Mouse (Mus musculus): ENCODE results near the gene St14. TPM values are rescaled to one million over a fixed set of nuclear protein-coding genes. Genes with fewer than 3 reads are reported as not detected.
"Not testable (repeated sequence)": the region's sequence is repeated elsewhere in the genome, so short reads cannot be mapped to it uniquely, and the experiment has no call there.

Gene St14
- total RNA-seq (2021) = under 1 TPM; 0.67 to 0.93 TPM
- long read RNA-seq, experiment 1, partial matches to known transcripts = 0 of 3 reads
- long read RNA-seq, experiment 1, other reads (novel, unspliced or antisense) = 1 of 3 reads
- long read RNA-seq, experiment 2, partial matches to known transcripts = 1 of 1 reads
- long read RNA-seq, experiment 2, other reads (novel, unspliced or antisense) = 0 of 1 reads

DNA sequence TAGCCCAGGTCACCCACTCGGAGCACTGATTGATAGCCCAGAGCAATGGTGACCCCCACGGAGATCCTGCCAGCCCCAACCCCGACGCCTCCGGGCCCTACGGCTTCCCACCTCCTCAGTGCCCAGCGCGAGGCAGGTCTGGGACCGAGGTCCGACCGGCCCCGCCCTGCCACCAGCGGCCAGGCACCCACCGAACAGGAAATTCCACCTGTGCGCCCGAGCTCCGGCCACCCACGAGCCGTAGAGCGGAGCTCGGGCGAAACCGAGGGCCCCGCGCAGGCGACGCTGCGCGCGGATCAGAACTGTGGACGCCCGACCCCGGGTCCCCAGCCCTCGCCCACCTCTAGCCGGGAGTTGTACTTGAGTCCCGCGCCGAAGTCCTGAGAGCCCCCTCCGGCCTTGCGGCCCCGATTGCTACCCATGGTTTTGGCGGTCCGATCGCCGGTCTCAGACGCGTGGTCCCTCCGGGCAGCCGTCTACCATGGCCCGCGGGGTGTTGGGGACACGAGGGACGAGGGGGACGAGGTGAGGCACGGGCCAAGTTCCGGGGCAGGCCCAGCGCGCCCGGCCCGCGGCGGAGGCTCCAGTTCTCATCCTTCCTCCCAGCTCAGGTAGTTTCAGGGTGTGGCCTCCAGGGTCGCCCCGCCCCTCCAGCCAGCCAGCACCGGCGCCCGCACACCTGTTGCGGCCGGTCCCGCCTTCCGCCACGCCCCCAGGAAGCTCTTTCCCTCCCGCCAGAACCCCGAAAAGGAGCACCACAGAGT, at the start of gene St14:
Gene St14, minus strand, starts transcription at position 649 of the 764 bp plus-strand sequence.
- DNase-seq (ENCODE audit: low spot score in 2 of 2) = no peak

DNA sequence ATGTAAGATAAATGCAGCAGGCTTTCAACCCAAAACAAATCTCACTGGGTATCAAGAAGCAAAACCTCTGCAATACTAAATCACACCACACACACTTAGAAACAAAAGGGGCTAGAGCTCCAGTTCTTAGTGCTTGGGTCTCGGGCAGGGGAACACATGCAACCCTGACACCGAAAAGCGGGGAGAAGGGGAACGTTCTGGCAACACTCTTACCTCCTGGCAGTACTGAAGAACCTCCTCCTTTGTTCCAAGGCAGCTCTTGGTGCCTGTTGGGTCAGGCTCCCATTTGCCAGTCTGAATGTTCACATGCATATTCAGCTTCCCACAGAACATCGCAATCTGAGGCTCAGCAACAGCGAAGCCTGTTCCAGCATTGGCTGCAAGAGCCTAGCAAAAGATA, 46.0 kb upstream of the St14 start:
- DNase-seq (ENCODE audit: low spot score in 2 of 2) = peak; percentile 16 to 20

GRCm38 (mm10) chr9:31176379-31177130, 44.9 kb upstream of the St14 start:
- peak; percentile 75 to 78 for DNase-seq (ENCODE audit: low spot score in 2 of 2)

DNA sequence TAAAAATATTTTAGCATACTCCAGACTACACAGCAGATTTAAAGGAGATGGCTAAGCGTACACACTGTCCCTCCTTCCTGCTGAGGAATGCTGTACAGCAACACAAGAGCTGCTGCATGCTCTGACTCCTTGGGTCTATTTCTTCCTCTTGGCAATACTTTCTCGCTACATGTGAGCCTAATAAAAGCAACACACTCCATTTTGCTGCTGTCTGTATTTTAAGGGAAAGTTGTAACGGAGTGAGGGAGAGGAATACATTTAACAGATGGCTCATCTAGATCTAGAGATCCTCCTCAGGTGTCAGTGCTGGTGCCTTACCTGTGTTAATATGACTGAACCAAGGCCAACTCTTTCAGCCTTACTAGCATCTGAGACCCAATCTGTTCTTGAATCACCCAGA, 44.3 kb upstream of the St14 start:
- no peak for DNase-seq (ENCODE audit: low spot score in 2 of 2)

DNA sequence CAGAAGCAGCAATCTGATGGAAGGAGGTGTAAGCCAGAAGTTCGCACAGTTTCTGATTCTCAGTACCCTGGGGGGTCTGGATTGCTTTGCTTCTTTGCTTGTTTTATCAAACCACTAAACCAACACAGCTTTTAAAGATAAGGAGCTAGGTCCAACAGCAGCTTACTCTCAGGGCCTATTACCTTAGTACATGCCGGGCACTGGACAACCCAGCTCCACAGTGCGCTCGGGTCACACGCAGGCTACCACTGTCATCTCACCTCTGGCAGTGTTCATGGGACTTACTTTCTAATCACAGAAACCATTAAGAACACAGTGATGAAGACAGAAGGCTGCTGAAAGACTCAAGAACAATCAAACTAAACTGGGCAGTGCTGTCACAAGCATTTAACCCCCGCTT, 43.7 kb upstream of the St14 start:
- DNase-seq (ENCODE audit: low spot score in 2 of 2) = no peak

DNA sequence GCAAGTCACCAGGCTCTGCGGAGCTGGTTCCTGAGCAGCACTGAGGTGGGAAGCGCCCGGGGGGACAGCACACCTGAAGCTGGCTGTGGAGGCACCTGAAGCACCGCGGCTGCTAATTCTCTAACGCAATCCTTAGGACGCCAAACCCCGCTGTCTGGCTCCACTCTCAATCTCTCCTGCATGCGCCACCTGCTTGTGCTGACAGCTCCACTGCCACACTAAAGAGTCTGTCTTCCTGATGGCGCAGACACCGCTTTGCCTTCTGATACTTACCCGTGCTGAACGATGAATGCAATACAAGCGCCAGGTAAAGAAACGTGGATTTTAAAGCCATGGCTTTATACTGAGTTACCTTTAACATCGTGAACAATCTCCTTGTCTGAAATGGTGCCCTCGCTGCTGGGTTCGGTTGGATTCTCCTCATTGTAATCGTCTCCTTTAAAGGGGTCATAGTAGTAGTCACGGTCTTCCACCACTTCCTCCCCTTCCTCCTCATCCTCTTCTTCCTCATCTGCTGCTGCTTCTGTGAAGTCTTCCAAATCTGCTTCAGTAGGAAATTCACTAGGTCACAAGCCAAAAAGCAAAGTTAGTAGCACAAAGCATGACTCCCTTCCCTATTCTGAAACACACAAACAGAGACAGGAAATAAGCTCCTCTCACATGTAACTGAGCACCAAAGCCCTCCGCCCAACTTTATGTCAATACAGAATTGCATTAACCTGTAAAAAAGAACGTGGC, 36.9 kb upstream of the St14 start:
- DNase-seq (ENCODE audit: low spot score in 2 of 2) = no peak

DNA sequence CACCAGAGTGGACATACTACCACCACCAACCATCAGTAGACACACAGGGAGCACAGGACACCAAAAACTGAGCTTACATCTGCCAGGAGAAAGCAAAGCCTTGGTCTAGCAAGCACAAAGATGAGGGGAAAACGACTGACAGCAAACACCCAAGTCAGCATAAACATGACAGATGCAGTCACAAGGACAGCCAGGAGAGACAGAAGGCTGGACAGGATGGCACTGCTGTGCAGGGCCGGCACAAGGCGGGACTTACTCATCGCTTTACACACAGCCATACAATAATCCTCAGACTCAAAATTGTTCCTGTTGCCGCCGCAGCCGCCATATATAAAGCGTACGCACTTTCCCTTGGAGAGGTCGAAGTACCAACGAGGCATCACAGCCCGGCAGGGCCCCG, 35.7 kb upstream of the St14 start:
- DNase-seq (ENCODE audit: low spot score in 2 of 2) = no peak

DNA sequence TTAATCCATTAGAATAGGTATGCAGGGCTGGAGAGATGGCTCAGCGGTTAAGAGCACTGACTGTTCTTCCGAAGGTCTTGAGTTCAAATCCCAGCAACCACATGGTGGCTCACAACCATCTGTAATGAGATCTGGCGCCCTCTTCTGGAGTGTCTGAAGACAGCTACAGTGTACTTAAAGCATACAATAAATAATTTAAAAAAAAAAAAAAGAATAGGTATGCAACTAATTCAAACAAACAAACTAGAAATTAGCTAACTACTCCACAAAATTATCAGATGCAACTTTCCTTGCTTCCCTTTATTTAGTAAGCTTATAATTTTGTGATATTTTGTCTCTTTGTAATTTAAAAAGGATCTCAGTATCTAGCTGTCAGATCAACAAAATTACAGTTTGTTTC, 33.9 kb upstream of the St14 start:
- not testable (repeated sequence) for DNase-seq (ENCODE audit: low spot score in 2 of 2)

- no peak for DNase-seq (ENCODE audit: low spot score in 2 of 2)
Observed at GRCm38 (mm10) chr9:31163327-31163726, 31.7 kb upstream of the St14 start.

- DNase-seq (ENCODE audit: low spot score in 2 of 2) = no peak
Observed at GRCm38 (mm10) chr9:31162911-31163310, 31.3 kb upstream of the St14 start.

GRCm38 (mm10) chr9:31159910-31160309, 28.3 kb upstream of the St14 start:
- no peak for DNase-seq (ENCODE audit: low spot score in 2 of 2)

DNA sequence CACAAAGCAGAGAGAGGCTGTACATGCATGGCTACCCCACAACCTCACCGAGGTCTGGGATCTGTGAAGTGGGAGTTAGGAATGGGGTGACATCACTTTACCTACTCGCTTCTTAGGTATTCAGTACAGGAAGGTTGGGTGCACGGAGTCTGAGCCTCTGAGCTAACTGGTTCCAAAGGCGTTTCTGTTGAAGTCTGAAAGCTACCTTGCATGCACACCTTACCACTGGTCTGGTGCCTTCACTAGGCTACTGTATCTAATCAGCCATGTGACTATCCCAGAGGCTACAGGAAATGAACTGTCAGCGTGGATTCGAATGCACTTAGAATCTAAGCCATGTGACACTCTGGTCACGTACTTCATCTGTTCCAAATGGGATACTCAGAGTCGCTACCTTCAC, 24.9 kb upstream of the St14 start:
- no peak for DNase-seq (ENCODE audit: low spot score in 2 of 2)

GRCm38 (mm10) chr9:31151050-31151449, 19.4 kb upstream of the St14 start:
- DNase-seq (ENCODE audit: low spot score in 2 of 2) = peak in 1 of 2 experiments; percentile 50

GRCm38 (mm10) chr9:31148135-31148534, 16.5 kb upstream of the St14 start:
- no peak for DNase-seq (ENCODE audit: low spot score in 2 of 2)

DNA sequence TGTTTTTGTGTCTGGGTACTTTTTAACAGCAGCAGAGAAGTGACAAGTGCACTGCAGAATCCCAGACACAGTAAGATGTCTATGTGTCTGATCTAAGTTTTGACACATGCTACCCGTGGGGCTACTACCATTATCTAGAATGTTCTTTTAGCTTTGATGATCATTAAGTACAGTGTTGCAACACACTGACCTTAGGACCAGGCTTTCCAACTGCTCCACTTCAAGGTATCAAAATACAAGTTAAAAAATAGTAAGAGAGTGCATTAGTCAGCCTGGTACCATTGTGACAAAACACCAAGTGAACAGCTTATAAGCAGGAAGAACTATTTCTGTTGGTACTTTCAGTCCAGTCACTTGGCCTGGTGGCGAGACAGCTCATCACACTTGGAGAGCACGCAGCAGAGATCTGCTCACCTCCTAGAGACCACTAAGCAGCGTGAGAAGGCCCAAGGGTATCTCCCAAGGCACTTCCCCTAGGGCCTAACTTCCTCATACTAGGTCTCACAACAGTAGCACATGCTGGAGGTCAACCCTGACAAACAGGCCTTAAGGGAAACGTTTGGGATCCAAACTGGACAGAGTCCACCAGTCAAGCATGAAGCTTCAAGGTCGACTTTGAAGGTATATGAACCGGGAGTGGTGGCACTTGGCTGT, 13.7 kb upstream of the St14 start:
- peak in 1 of 2 experiments; percentile 9 for DNase-seq (ENCODE audit: low spot score in 2 of 2)

GRCm38 (mm10) chr9:31142924-31143323, 11.3 kb upstream of the St14 start:
- DNase-seq (ENCODE audit: low spot score in 2 of 2) = no peak

GRCm38 (mm10) chr9:31133131-31133530, 1.5 kb upstream of the St14 start:
- no peak for DNase-seq (ENCODE audit: low spot score in 2 of 2)

- no peak for DNase-seq (ENCODE audit: low spot score in 2 of 2)
Observed at GRCm38 (mm10) chr9:31130357-31131204, 1.1 kb downstream of the St14 start.

DNA sequence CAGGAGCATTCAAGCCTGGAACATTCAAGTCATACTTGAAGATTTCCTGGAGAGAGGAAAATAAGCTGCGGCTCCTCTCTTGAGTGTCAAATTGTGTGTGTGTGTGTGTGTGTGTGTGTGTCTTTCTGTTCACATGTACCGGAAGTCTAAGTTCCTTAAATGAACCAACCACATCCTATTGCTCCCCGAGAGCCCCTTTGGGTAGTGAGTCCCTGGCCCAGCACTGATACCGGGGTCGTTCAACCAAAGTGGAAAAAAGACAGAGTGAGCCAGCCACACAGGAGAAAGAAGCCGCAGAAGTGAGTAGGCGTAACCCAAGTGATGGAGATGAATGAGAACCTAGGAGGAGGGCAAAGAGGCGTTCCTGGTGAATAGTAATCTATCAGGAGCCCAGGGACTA, 1.7 kb downstream of the St14 start:
- DNase-seq (ENCODE audit: low spot score in 2 of 2) = no peak

DNA sequence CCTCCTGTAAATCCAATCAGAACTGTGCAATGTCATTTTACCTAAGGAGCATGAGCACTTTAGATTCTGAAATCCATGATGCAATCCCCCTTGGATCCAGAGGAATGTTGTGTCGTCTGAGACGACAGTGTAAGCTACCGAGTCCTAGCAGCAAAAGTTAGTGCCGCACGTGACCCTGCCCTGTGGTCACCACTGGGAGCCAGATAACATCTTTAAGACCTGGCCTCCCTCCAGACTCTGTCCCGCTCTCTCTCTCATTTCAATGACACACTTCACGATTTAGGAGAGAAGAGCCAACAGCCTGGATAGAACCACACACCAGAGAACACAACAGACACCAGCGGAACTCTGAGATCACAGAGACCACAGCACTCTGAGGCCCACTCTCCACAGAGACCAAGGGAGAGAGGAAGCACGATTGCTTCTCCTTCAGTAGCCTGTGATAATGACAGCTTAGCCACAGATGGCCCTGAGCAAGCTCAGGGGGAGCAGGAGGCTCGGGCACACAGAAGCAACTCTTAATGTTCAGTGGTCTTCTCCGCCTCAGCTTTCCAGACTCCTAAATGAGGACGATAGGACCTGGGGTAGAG, 3.7 kb downstream of the St14 start:
- DNase-seq (ENCODE audit: low spot score in 2 of 2) = no peak
